Mouse (Mus musculus): ENCODE results near the gene Wnt16.
A peak's percentile ranks its signal among the peaks of the same experiment; 100 is the strongest.

GRCm38 (mm10) chr6:22325364-22326072 lies 37.5 kb downstream of the Wnt16 start:
- TF ChIP-seq CTCF (IDR thresholded peaks at IDR 0.05; ENCODE audit: low read depth, low read length), result peak; percentile 88
- TF ChIP-seq POLR2A (IDR thresholded peaks at IDR 0.05; ENCODE audit: borderline replicate concordance, low read depth, low read length), result no peak

All from bone marrow macrophage, adult 2 months (primary cell).